Comparison of ENCODE assay signal across 21 mouse cellular contexts in the genomic region with DNA sequence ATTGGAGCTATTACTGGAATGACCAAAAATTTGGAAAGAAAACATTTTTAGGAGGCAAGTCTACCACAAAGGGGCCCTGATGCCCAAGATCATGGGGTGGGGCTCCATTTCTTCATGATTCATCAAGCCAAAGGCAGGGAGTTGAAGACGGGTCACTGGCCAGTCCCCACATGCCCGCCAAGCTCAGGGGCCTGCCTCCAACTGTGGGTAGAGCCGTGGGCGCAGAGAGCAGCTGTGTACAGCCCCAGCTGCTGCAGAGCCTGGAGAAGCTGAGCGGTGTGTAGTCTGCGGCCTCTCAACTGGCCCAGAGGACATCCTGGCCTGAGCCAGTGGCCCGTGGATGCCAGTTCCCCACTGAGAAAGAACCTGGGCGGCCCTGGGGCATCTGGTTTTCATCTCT. TPM values are rescaled to one million over a fixed set of nuclear protein-coding genes. Genes with fewer than 3 reads are reported as not detected.
A peak's percentile ranks its signal among the peaks of the same experiment; 100 is the strongest.
DNase-seq lines count a peak whose midpoint lies in the region; ATAC-seq and TF ChIP-seq lines count a peak whose summit lies in the region.
"Had no signal": no experiment of that assay in that cellular context is flagged by ENCODE, and none has a peak within 500 bp of the region (broad histone marks: within the 10 kb centered on the region; RNA-seq: fewer than 3 reads in every experiment).

No protein-coding gene starts in this region.

- H3K4me2 ChIP-seq in embryonic facial prominence, embryonic 15.5 days (replicated peaks), result no peak overlapping the region
- no peak overlapping the region for H3K4me2 ChIP-seq in forebrain, embryonic 11.5 days (ENCODE audit: low read depth, low read length, severe bottlenecking)
- H3K4me2 ChIP-seq: embryonic facial prominence, embryonic 13.5 days; forebrain, embryonic 13.5 days; heart, embryonic 12.5 days; hindbrain, embryonic 14.5 days had no signal

- no peak overlapping the region for H3K9ac ChIP-seq in embryonic facial prominence, embryonic 15.5 days
- no peak overlapping the region for H3K9ac ChIP-seq in forebrain, embryonic 11.5 days (ENCODE audit: low read length)
- H3K9ac ChIP-seq: embryonic facial prominence, embryonic 13.5 days; forebrain, embryonic 13.5 days; heart, embryonic 12.5 days; hindbrain, embryonic 14.5 days had no signal

- H3K4me1 ChIP-seq in embryonic facial prominence, embryonic 15.5 days, result peaks cover 8% of the 10 kb centered on the region
- H3K4me1 ChIP-seq in forebrain, embryonic 11.5 days (replicated peaks; ENCODE audit: control insufficient read depth, insufficient read depth, low read length), result no peaks in the 10 kb centered on the region
- H3K4me1 ChIP-seq: forebrain, embryonic 13.5 days; heart, embryonic 12.5 days; hindbrain, embryonic 10.5 days had no signal

- H3K36me3 ChIP-seq in C2C12 (ENCODE audit: control insufficient read depth, insufficient read depth), result no peaks in the 10 kb centered on the region
- H3K36me3 ChIP-seq in embryonic facial prominence, embryonic 15.5 days, result no peaks in the 10 kb centered on the region
- no peaks in the 10 kb centered on the region for H3K36me3 ChIP-seq in forebrain, embryonic 11.5 days (ENCODE audit: control insufficient read depth, insufficient read depth, low read length)
- H3K36me3 ChIP-seq: embryonic facial prominence, embryonic 13.5 days; heart, embryonic 12.5 days; hindbrain, embryonic 10.5 days had no signal

- no peaks in the 10 kb centered on the region for H3K27me3 ChIP-seq in C2C12 (ENCODE audit: control insufficient read depth, insufficient read depth, insufficient read length)
- H3K27me3 ChIP-seq in embryonic facial prominence, embryonic 15.5 days, result no peaks in the 10 kb centered on the region; the same call in 1 of the 2 replicates
- H3K27me3 ChIP-seq in forebrain, embryonic 11.5 days (ENCODE audit: control insufficient read depth, insufficient read depth, low read length), result no peaks in the 10 kb centered on the region
- H3K27me3 ChIP-seq: embryonic facial prominence, embryonic 13.5 days; forebrain, embryonic 13.5 days had no signal

- 62% methylated on average over 8 of the region's 8 CpGs for WGBS in embryonic facial prominence, embryonic 15.5 days
- 85% methylated on average over 8 of the region's 8 CpGs for WGBS in forebrain, embryonic 11.5 days

- no peak for TF ChIP-seq CTCF in C2C12 (IDR thresholded peaks at IDR 0.05; ENCODE audit: control insufficient read depth, insufficient read depth, insufficient read length)

- H3K79me2 ChIP-seq in C2C12 (ENCODE audit: control insufficient read depth, insufficient read depth), result no peaks in the 10 kb centered on the region

- H3K9me3 ChIP-seq in embryonic facial prominence, embryonic 15.5 days (replicated peaks), result no peaks in the 10 kb centered on the region
- no peaks in the 10 kb centered on the region for H3K9me3 ChIP-seq in forebrain, embryonic 11.5 days (ENCODE audit: control insufficient read depth, low read length)
- H3K9me3 ChIP-seq: embryonic facial prominence, embryonic 13.5 days; forebrain, embryonic 13.5 days; heart, embryonic 12.5 days; hindbrain, embryonic 10.5 days had no signal

- no peaks in the 10 kb centered on the region for H3K79me3 ChIP-seq in C2C12 (ENCODE audit: low read depth)

- H3K27ac ChIP-seq in embryonic facial prominence, embryonic 15.5 days (replicated peaks), result 0 out of 2 replicates have a peak overlapping the region, but pooled peaks have one; percentile 28
- H3K27ac ChIP-seq in forebrain, embryonic 11.5 days (ENCODE audit: low read depth, low read length), result no peak overlapping the region
- H3K27ac ChIP-seq: embryonic facial prominence, embryonic 13.5 days; forebrain, embryonic 13.5 days; gastrocnemius, adult 2 months; hindbrain, embryonic 10.5 days; hindbrain, embryonic 14.5 days had no signal

- peak; percentile 43 for DNase-seq in urinary bladder, postnatal 14 days (ENCODE audit: low spot score)
- no peak for DNase-seq in urinary bladder, postnatal 10 days (ENCODE audit: low spot score)
- DNase-seq in left cerebral cortex, postnatal 36 days (ENCODE audit: low spot score in 2 of 2), result no peak
- no peak for DNase-seq in forebrain, embryonic 11.5 days (ENCODE audit: low spot score)
- DNase-seq: adrenal gland, postnatal 14 days; B cell, adult 2 months; cerebellum, adult 11-12 months; cerebellum, adult 9-10 months; cerebellum, postnatal 25 days; gastrocnemius, adult 2 months; gastrocnemius, postnatal 25 days had no signal

- intact Hi-C loops in left cerebral cortex, postnatal 36 days (cut with DNase I), result no loop called here

- no peak overlapping the region for H3ac ChIP-seq in C2C12 (ENCODE audit: control insufficient read depth, insufficient read length, low read depth)

- ATAC-seq in embryonic facial prominence, embryonic 15.5 days (ENCODE audit: insufficient number of reproducible peaks, low FRiP score, low TSS enrichment, low read depth), result no peak
- ATAC-seq in inflammation-experienced regulatory T-cells, adult 6 months, result no peak
- ATAC-seq in forebrain, embryonic 11.5 days (replicated peaks; ENCODE audit: low FRiP score), result no peak
- ATAC-seq: forebrain, embryonic 13.5 days; intestine, embryonic 16.5 days had no signal

- H3K4me3 ChIP-seq in C2C12 (ENCODE audit: insufficient read depth, poor library complexity, severe bottlenecking), result no peak overlapping the region
- H3K4me3 ChIP-seq in embryonic facial prominence, embryonic 15.5 days (replicated peaks), result no peak overlapping the region
- H3K4me3 ChIP-seq in forebrain, embryonic 11.5 days (ENCODE audit: low read depth, low read length), result no peak overlapping the region
- H3K4me3 ChIP-seq: embryonic facial prominence, embryonic 13.5 days; forebrain, embryonic 13.5 days; gastrocnemius, adult 2 months; heart, embryonic 12.5 days; hindbrain, embryonic 10.5 days had no signal

TF ChIP-seq in C2C12, 6 proteins besides CTCF, POLR2A, EP300 and RAD21:
- peak; percentile 93 for TF ChIP-seq MYOD1 (IDR thresholded peaks at IDR 0.05; ENCODE audit: control insufficient read depth, insufficient read length, low read depth)
- TF ChIP-seq MAX (IDR thresholded peaks at IDR 0.05), result peak; percentile 14
- no peak for TF ChIP-seq FOSL1 (IDR thresholded peaks at IDR 0.05; ENCODE audit: insufficient read depth, low read length, poor library complexity, severe bottlenecking)

RNA-seq across cellular contexts. Expression of gene Runx3, which starts 24.8 kb away (rescaled TPM):
- polyA plus RNA-seq in C2C12 (2012; fragmentation: generic; extraction: Trizol), result 19.5 TPM
- polyA plus RNA-seq in embryonic facial prominence, embryonic 15.5 days (2015; fragmentation: Nextera tagmentation; extraction: Ambion mirVana), result 2.9 and 3.2 TPM in 2 replicates
- total RNA-seq in left cerebral cortex, postnatal 36 days (2021), result not detected
- polyA plus RNA-seq in inflammation-experienced regulatory T-cells, adult 6 months (2017; shearing (Covaris generic)), result 10 to 100 TPM in 2 of 3 experiments, 1 to 10 TPM in 1; 9.2 to 26.5 (median 11.1) TPM
- 0.04 and 0.07 TPM in 2 replicates for polyA plus RNA-seq in forebrain, embryonic 11.5 days (2014; fragmentation: Nextera tagmentation; extraction: Ambion mirVana)
- polyA plus RNA-seq: cortical plate, adult 2 months; forebrain, embryonic 13.5 days; hindbrain, embryonic 14.5 days had no signal
